Mouse (Mus musculus): ENCODE results near the gene Gm3543.
"Not testable (repeated sequence)": the region's sequence is repeated elsewhere in the genome, so short reads cannot be mapped to it uniquely, and the experiment has no call there.

GRCm38 (mm10) chr14:41983225-41983624, at the start of gene Gm3543:
- TF ChIP-seq CTCF (IDR thresholded peaks at IDR 0.05; ENCODE audit: extremely low read depth, insufficient read depth, insufficient read length, insufficient replicate concordance); POLR2A (IDR thresholded peaks at IDR 0.05; ENCODE audit: low read depth, low read length): not testable (repeated sequence)

All from spleen, adult 2 months (tissue).